Mouse (Mus musculus): ENCODE results near the gene Ccdc142. TPM values are rescaled to one million over a fixed set of nuclear protein-coding genes. Genes with fewer than 3 reads are reported as not detected.

Gene Ccdc142
- polyA plus RNA-seq, 1 experiment from 2014 or later: 8.1 TPM

GRCm38 (mm10) chr6:83153485-83153884, 52.1 kb downstream of the Ccdc142 start:
- no peaks in the 10 kb centered on the region; the same call in 1 of the 2 replicates for H3K36me3 ChIP-seq (replicated peaks)
- no peak overlapping the region for H3K4me3 ChIP-seq
- 79% methylated on average over 5 of the region's 5 CpGs for WGBS
- no peak for ATAC-seq (replicated peaks)
- no peak overlapping the region for H3K9ac ChIP-seq
- H3K27me3 ChIP-seq (replicated peaks): no peaks in the 10 kb centered on the region
- peaks cover 24% of the 10 kb centered on the region for H3K4me1 ChIP-seq
- H3K4me2 ChIP-seq: no peak overlapping the region
- H3K27ac ChIP-seq: no peak overlapping the region
- no peaks in the 10 kb centered on the region for H3K9me3 ChIP-seq

- peak overlapping the region; percentile 59 for H3K4me3 ChIP-seq
- H3K9ac ChIP-seq: peak overlapping the region; percentile 43
- H3K27me3 ChIP-seq (replicated peaks): peaks cover 9% of the 10 kb centered on the region
- H3K9me3 ChIP-seq: no peaks in the 10 kb centered on the region
- peak overlapping the region; percentile 66 for H3K4me2 ChIP-seq
- H3K27ac ChIP-seq: peak overlapping the region; percentile 46; the same call in 1 of the 2 replicates
- H3K4me1 ChIP-seq: peaks cover 24% of the 10 kb centered on the region
- 7% methylated on average over 23 of the region's 23 CpGs for WGBS
- peak; percentile 62 for ATAC-seq (replicated peaks)
- H3K36me3 ChIP-seq (replicated peaks): no peaks in the 10 kb centered on the region; the same call in 1 of the 2 replicates
Measured at GRCm38 (mm10) chr6:83155552-83156238, 54.3 kb downstream of the Ccdc142 start.

- peak; percentile 94 for ATAC-seq (replicated peaks)
- Histone ChIP-seq H3K27me3 (replicated peaks) (peaks cover 15% of the 10 kb centered on the region), H3K4me3 (peak within 1 kb of the TSS; percentile 59), H3K27ac (peak within 1 kb of the TSS; percentile 46; the same call in 1 of the 2 replicates), H3K4me1 (peaks cover 24% of the 10 kb centered on the region), H3K9ac (peak within 1 kb of the TSS; percentile 43), H3K36me3 (replicated peaks) (no peaks in the 10 kb centered on the region; the same call in 1 of the 2 replicates), H3K9me3 (no peaks in the 10 kb centered on the region), H3K4me2 (peak within 1 kb of the TSS; percentile 66)
- WGBS: under 1% methylated on average over 32 of the region's 32 CpGs
Measured at GRCm38 (mm10) chr6:83156259-83156684, 54.9 kb downstream of the Ccdc142 start, which contains the start of the genes Wdr54 and 1700003E16Rik. Gene Wdr54, minus strand, starts transcription at chr6:83156397. Gene 1700003E16Rik, plus strand, starts transcription at chr6:83156404.

MicroRNAs encoded within 50 kb of the gene (microRNA counts, 519-probe panel; counts per million panel counts)
- 1,813 counts per million, percentile 12 among the panel's probes with 10 or more counts for microRNA mmu-miR-3470a+mmu-miR-3470b

Small RNA genes within 50 kb of the gene (microRNA-seq; reads per million reads assigned to microRNA genes)
- gene Mir3470a: not detected

Other genes with a start within 250 kb of the Ccdc142 start
- gene Sema4f, start 161.8 kb upstream of the Ccdc142 start, polyA plus RNA-seq (2015; fragmentation: Nextera tagmentation; extraction: Ambion mirVana): 20.3 and 21.7 TPM in 2 replicates
- gene M1ap, start 154.7 kb upstream of the Ccdc142 start, polyA plus RNA-seq (2015; fragmentation: Nextera tagmentation; extraction: Ambion mirVana): 0.22 TPM in 1 of 2 replicates, not detected in the other
- 2.3 TPM in 2 replicates for gene Dok1, start 68.1 kb upstream of the Ccdc142 start, polyA plus RNA-seq (2015; fragmentation: Nextera tagmentation; extraction: Ambion mirVana)
- 6.8 and 7.6 TPM in 2 replicates for gene Loxl3, start 67.4 kb upstream of the Ccdc142 start, polyA plus RNA-seq (2015; fragmentation: Nextera tagmentation; extraction: Ambion mirVana)
- 182 and 198 TPM in 2 replicates for gene Aup1, start 47.1 kb upstream of the Ccdc142 start, polyA plus RNA-seq (2015; fragmentation: Nextera tagmentation; extraction: Ambion mirVana)
- 79.0 and 81.2 TPM in 2 replicates for gene Htra2, start 46.3 kb upstream of the Ccdc142 start, polyA plus RNA-seq (2015; fragmentation: Nextera tagmentation; extraction: Ambion mirVana)
- 0.51 and 0.75 TPM in 2 replicates for gene Dqx1, start 43.8 kb upstream of the Ccdc142 start, polyA plus RNA-seq (2015; fragmentation: Nextera tagmentation; extraction: Ambion mirVana)
- gene Tlx2, start 31.3 kb upstream of the Ccdc142 start, polyA plus RNA-seq (2015; fragmentation: Nextera tagmentation; extraction: Ambion mirVana): not detected in 2 replicates
- gene Pcgf1, start 23.7 kb upstream of the Ccdc142 start, polyA plus RNA-seq (2015; fragmentation: Nextera tagmentation; extraction: Ambion mirVana): 56.3 and 56.8 TPM in 2 replicates
- gene Lbx2, start 15.2 kb upstream of the Ccdc142 start, polyA plus RNA-seq (2015; fragmentation: Nextera tagmentation; extraction: Ambion mirVana): 0.36 TPM in 1 of 2 replicates, not detected in the other
- gene Gm42688, start within 50 bp of the Ccdc142 start, polyA plus RNA-seq (2015; fragmentation: Nextera tagmentation; extraction: Ambion mirVana): 7.3 and 7.4 TPM in 2 replicates
- gene Mrpl53, start 7.4 kb downstream of the Ccdc142 start, polyA plus RNA-seq (2015; fragmentation: Nextera tagmentation; extraction: Ambion mirVana): 102 and 105 TPM in 2 replicates
- 24.7 and 27.0 TPM in 2 replicates for gene Mogs, start 13.9 kb downstream of the Ccdc142 start, polyA plus RNA-seq (2015; fragmentation: Nextera tagmentation; extraction: Ambion mirVana)
- gene Wbp1, start 20.0 kb downstream of the Ccdc142 start, polyA plus RNA-seq (2015; fragmentation: Nextera tagmentation; extraction: Ambion mirVana): 176 and 196 TPM in 2 replicates
- gene Ino80b, start 23.8 kb downstream of the Ccdc142 start, polyA plus RNA-seq (2015; fragmentation: Nextera tagmentation; extraction: Ambion mirVana): 13.6 and 15.1 TPM in 2 replicates
- 10.9 and 15.3 TPM in 2 replicates for gene Rtkn, start 33.9 kb downstream of the Ccdc142 start, polyA plus RNA-seq (2015; fragmentation: Nextera tagmentation; extraction: Ambion mirVana)
- 20.8 and 21.6 TPM in 2 replicates for gene Wdr54, start 54.8 kb downstream of the Ccdc142 start, polyA plus RNA-seq (2015; fragmentation: Nextera tagmentation; extraction: Ambion mirVana)
- gene 1700003E16Rik, start 54.8 kb downstream of the Ccdc142 start, polyA plus RNA-seq (2015; fragmentation: Nextera tagmentation; extraction: Ambion mirVana): 9.5 and 12.0 TPM in 2 replicates
- gene Dctn1, start 64.3 kb downstream of the Ccdc142 start, polyA plus RNA-seq (2015; fragmentation: Nextera tagmentation; extraction: Ambion mirVana): 162 TPM in 2 replicates
- gene Slc4a5, start 118.2 kb downstream of the Ccdc142 start, polyA plus RNA-seq (2015; fragmentation: Nextera tagmentation; extraction: Ambion mirVana): 0.37 and 0.41 TPM in 2 replicates
- gene Mthfd2, start 224.3 kb downstream of the Ccdc142 start, polyA plus RNA-seq (2015; fragmentation: Nextera tagmentation; extraction: Ambion mirVana): 28.9 and 31.0 TPM in 2 replicates
- gene Mob1a, start 224.4 kb downstream of the Ccdc142 start, polyA plus RNA-seq (2015; fragmentation: Nextera tagmentation; extraction: Ambion mirVana): 22.8 and 23.4 TPM in 2 replicates
- gene Bola3, start 247.5 kb downstream of the Ccdc142 start, polyA plus RNA-seq (2015; fragmentation: Nextera tagmentation; extraction: Ambion mirVana): 44.0 and 54.3 TPM in 2 replicates